Mouse (Mus musculus) CH12.LX (cell line): Measurements from ENCODE around the gene Ptprm.

Experiments used
- CTCF ChIP-seq, 2 experiments: IDR thresholded peaks in 1 of 2; conservative IDR thresholded peaks in 1 of 2; 2 replicates each; pipeline ENCODE4 v1.5.1; 2011 to 2012; ENCODE audit warnings: low read depth in 2 of 2, low read length in 2 of 2, improper control_type of control experiment in 1 of 2, inconsistent platforms in 1 of 2, mild to moderate bottlenecking in 1 of 2, moderate library complexity in 1 of 2
- EP300 ChIP-seq: IDR thresholded peaks from 2 replicates; pipeline ENCODE4 v1.6.1; 2011; ENCODE audit warnings: low read length, improper control_type of control experiment
- ETS1 ChIP-seq: conservative IDR thresholded peaks from 2 replicates; pipeline ENCODE4 v1.6.1; 2012; ENCODE audit warnings: low read depth, mild to moderate bottlenecking, inconsistent platforms, low read length, improper control_type of control experiment, moderate library complexity
- USF2 ChIP-seq: conservative IDR thresholded peaks from 2 replicates; pipeline ENCODE4 v1.6.1; 2011; ENCODE audit warnings: low read depth, low read length, improper control_type of control experiment

- TF ChIP-seq ETS1: no peak
- TF ChIP-seq EP300: no peak
- TF ChIP-seq CTCF (conservative IDR thresholded peaks at IDR 0.05 in 1 of 2, IDR thresholded peaks at IDR 0.05 in 1 of 2; ENCODE audit: low read depth in 2 of 2, low read length in 2 of 2): no peak
- TF ChIP-seq USF2: no peak
These were observed 270.2 kb downstream of the Ptprm start for GRCm38 (mm10) chr17:67084093-67084492.
